Mouse (Mus musculus) testis, adult 2 months (tissue): ENCODE data around the gene Lztr1. TPM values are rescaled to one million over a fixed set of nuclear protein-coding genes. Genes with fewer than 3 reads are reported as not detected.
A peak's percentile ranks its signal among the peaks of the same experiment; 100 is the strongest.

Experiments
- H3K27ac ChIP-seq: fragments of 200-500 bp; 2 replicates; pipeline ENCODE4 v1.5.1; 2012; ENCODE audit warnings: low read depth, low read length; ENCODE audit not compliant: control insufficient read depth, insufficient read depth
- H3K27me3 ChIP-seq: fragments of 200-500 bp; 2 replicates; pipeline ENCODE4 v1.6.1; 2012; ENCODE audit warnings: mild to moderate bottlenecking, low read length, moderate library complexity; ENCODE audit not compliant: control insufficient read depth, insufficient read depth
- H3K36me3 ChIP-seq: fragments of 200-500 bp; 2 replicates; pipeline ENCODE4 v1.6.1; 2012; ENCODE audit warnings: mild to moderate bottlenecking, low read length; ENCODE audit not compliant: control insufficient read depth, insufficient read depth
- H3K4me1 ChIP-seq: fragments of 200-500 bp; 2 replicates; pipeline ENCODE4 v1.6.1; 2012; ENCODE audit warnings: low read length; ENCODE audit not compliant: control insufficient read depth, insufficient read depth
- H3K4me3 ChIP-seq: fragments of 200-500 bp; 2 replicates; pipeline ENCODE4 v1.5.1; 2012; ENCODE audit warnings: low read depth, mild to moderate bottlenecking, low read length, moderate library complexity, mixed read lengths; ENCODE audit not compliant: control insufficient read depth
- CTCF ChIP-seq: fragments of 200-500 bp; IDR thresholded peaks from 2 replicates; pipeline ENCODE4 v1.5.1; 2012; ENCODE audit warnings: low read depth, mild to moderate bottlenecking, inconsistent platforms, low read length, moderate library complexity; ENCODE audit not compliant: control insufficient read depth, insufficient read depth, insufficient replicate concordance
- POLR2A ChIP-seq: fragments of 200-500 bp; IDR thresholded peaks from 2 replicates; pipeline ENCODE4 v1.6.1; 2012; ENCODE audit warnings: low read depth, mild to moderate bottlenecking, inconsistent platforms, low read length, moderate library complexity; ENCODE audit not compliant: control insufficient read depth
- polyA plus RNA-seq: library from polyadenylated mRNA; depleted of rRNA; stranded (reverse); fragments of >200 nt; gene quantifications from 2 replicates; pipeline ENCODE4 v1.2.3, GENCODE M21; 2012

Lztr1 gene
- polyA plus RNA-seq, 1 experiment = 55.8 TPM

- no peak overlapping the region for H3K27ac ChIP-seq
Observed at GRCm38 (mm10) chr16:17558811-17559210, 50.3 kb downstream of the Lztr1 start.

GRCm38 (mm10) chr16:17559396-17560027, 51.0 kb downstream of the Lztr1 start:
- Histone ChIP-seq H3K4me3 (no peak overlapping the region), H3K4me1 (peaks cover 20% of the 10 kb centered on the region), H3K36me3 (no peaks in the 10 kb centered on the region), H3K27me3 (no peaks in the 10 kb centered on the region), H3K27ac (no peak overlapping the region)
- TF ChIP-seq CTCF = no peak
- no peak for TF ChIP-seq POLR2A

More at GRCm38 (mm10) chr16:17558811-17559210, 50.3 kb downstream of the Lztr1 start:
- Histone ChIP-seq H3K27me3 (no peaks in the 10 kb centered on the region), H3K4me3 (no peak overlapping the region), H3K4me1 (peaks cover 27% of the 10 kb centered on the region), H3K36me3 (no peaks in the 10 kb centered on the region)
- TF ChIP-seq POLR2A (no peak), CTCF (no peak)

- TF ChIP-seq POLR2A (peak; percentile 30; the same call in 1 of the 2 replicates), CTCF (no peak)
- Histone ChIP-seq H3K27me3 (no peaks in the 10 kb centered on the region), H3K4me1 (peaks cover 16% of the 10 kb centered on the region)
Observed at GRCm38 (mm10) chr16:17561128-17561750, 52.8 kb downstream of the Lztr1 start, which contains the start of gene Lrrc74b. TSS of gene Lrrc74b (minus strand) at chr16:17561247.

GRCm38 (mm10) chr16:17561751-17562208, 53.3 kb downstream of the Lztr1 start, which contains the start of gene P2rx6:
TSS of gene P2rx6 (plus strand) at chr16:17561885.
- no peak for TF ChIP-seq CTCF
- 0 out of 2 replicates have a peak, but pooled peaks have one; percentile 23 for TF ChIP-seq POLR2A
- no peaks in the 10 kb centered on the region for H3K27me3 ChIP-seq
- H3K4me3 ChIP-seq = peak within 1 kb of the TSS; percentile 51
- no peak within 1 kb of the TSS; the same call in 1 of the 2 replicates for H3K27ac ChIP-seq
- H3K4me1 ChIP-seq = peaks cover 16% of the 10 kb centered on the region
- H3K36me3 ChIP-seq = no peaks in the 10 kb centered on the region

More at GRCm38 (mm10) chr16:17561128-17561750, 52.8 kb downstream of the Lztr1 start, which contains the start of gene Lrrc74b:
- Histone ChIP-seq H3K27ac (no peak within 1 kb of the TSS; the same call in 1 of the 2 replicates), H3K4me3 (peak within 1 kb of the TSS; percentile 51), H3K36me3 (no peaks in the 10 kb centered on the region)

- Histone ChIP-seq H3K27ac (no peak overlapping the region), H3K4me3 (no peak overlapping the region), H3K27me3 (no peaks in the 10 kb centered on the region), H3K36me3 (no peaks in the 10 kb centered on the region), H3K4me1 (peaks cover 16% of the 10 kb centered on the region)
- TF ChIP-seq POLR2A (no peak), CTCF (no peak)
Observed at GRCm38 (mm10) chr16:17563580-17563979, 55.1 kb downstream of the Lztr1 start.

GRCm38 (mm10) chr16:17564221-17564620, 55.7 kb downstream of the Lztr1 start:
- Histone ChIP-seq H3K27me3 (no peaks in the 10 kb centered on the region), H3K27ac (no peak overlapping the region), H3K36me3 (no peaks in the 10 kb centered on the region), H3K4me1 (peaks cover 16% of the 10 kb centered on the region), H3K4me3 (no peak overlapping the region)
- TF ChIP-seq CTCF (no peak), POLR2A (no peak)

GRCm38 (mm10) chr16:17564771-17565170, 56.3 kb downstream of the Lztr1 start:
- no peak for TF ChIP-seq CTCF
- TF ChIP-seq POLR2A = no peak

More at GRCm38 (mm10) chr16:17564771-17565170, 56.3 kb downstream of the Lztr1 start:
- Histone ChIP-seq H3K27ac (no peak overlapping the region), H3K36me3 (no peaks in the 10 kb centered on the region), H3K4me1 (peaks cover 16% of the 10 kb centered on the region), H3K4me3 (no peak overlapping the region), H3K27me3 (no peaks in the 10 kb centered on the region)
